Mouse (Mus musculus): ENCODE measurements around the gene Gnmt.

- TF ChIP-seq POLR2A (IDR thresholded peaks at IDR 0.05; ENCODE audit: low read depth, low read length) (no peak), CTCF (IDR thresholded peaks at IDR 0.05; ENCODE audit: borderline replicate concordance, insufficient read depth, low read length) (no peak)
Observed at GRCm38 (mm10) chr17:46770546-46770945, 41.6 kb upstream of the Gnmt start.

All from embryonic fibroblast, embryonic 13.5 days (primary cell).